Mouse (Mus musculus): Measurements from ENCODE around the gene Mcpt1.
"Not testable (repeated sequence)": the region's sequence is repeated elsewhere in the genome, so short reads cannot be mapped to it uniquely, and the experiment has no call there.

Gene Mcpt1

DNA sequence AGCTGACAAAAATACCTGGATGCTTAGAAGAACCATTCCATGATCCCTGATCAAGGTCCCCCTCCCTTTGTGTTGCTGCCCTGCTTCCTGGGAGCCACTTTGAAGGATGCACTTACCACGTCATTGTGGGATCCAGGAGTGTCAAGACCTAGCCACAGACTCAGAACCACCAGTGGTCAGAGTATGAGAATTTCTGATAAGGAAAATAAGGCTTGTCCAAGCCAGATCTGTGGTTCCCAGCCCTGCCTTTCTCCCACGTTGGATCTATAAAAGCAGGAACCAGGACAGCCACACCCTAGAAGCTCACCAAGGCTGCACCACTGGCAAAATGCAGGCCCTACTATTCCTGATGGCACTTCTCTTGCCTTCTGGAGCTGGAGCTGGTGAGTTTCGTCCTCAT, at the start of gene Mcpt1:
Gene Mcpt1 (plus strand): TSS at position 301 of the 400 bp plus-strand sequence.
- DNase-seq = not testable (repeated sequence)

DNA sequence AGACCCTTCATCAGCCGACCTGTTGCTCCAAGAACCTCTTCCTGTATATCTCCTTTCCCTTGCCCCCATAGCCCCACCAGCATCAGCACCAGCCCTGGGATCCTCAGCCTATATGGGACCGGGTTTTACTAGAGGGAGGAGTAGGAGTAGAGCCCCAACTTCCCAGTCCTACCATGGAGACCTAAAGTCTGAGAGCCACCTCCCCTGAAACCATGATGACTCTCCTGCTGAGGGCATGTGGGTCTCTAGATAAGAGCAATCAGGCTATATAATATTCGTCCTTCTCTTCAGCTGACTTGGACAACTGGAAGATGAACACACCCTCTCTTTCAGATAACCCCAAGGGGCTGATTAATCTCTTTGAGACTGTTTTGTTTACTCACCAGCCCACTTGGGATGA, 30.3 kb upstream of the Mcpt1 start:
- not testable (repeated sequence) for DNase-seq

DNA sequence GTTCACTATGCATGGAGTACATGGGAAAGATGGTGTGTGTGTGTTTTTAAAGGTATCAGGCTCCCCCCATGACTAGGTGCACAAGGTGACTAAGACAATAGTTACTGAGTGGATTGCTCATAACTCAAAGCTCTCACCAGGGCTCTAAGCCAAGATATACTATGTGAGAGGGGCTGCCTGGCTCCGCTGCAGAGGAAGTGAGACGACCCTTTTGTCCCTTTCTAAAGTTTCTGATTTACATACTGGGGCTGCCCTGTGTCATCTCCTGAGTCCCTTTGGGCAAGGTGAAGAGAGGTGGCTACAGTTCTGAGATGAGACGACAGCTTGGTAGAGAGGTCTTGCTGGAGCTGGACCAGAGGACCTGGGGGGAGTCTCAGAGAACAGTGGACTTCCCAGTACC, 4.6 kb upstream of the Mcpt1 start:
- DNase-seq = no peak

DNA sequence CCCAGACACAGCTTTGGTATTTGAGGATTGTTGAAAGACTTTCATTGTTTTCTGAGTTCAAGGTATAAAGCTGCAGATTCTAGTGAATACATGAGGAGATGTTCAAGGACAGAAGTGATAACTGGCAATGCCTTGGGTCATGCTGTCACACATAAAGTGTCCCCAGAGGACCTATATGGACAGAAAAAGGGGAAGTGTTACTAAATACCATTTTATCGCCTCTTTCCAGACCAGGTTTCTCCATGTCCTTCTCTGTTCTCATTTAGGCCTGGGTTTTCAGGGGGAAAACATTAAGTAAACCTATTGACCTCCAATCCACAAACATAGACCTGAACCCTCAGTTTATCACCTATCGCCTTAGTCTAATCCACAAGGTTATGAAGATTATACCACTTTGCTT, 3.8 kb upstream of the Mcpt1 start:
- DNase-seq = no peak

DNA sequence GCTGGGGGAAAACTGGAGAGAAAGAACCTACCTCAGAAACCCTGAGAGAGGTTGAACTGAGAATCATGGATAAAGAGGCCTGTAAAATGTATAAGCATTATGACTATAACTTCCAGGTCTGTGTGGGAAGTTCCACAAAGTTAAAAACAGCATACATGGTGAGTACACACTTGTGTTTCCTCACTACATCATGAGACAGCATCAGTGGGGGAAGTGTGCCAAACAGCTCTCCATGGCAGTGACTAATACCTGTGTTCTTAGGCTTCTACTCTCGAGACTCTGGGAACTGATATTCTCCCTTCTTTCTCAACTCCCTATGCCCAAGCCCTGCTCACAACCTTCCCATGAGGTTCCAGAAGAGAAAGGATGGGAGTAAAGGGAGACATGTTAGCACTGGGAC, 1.7 kb downstream of the Mcpt1 start:
- DNase-seq = no peak

DNA sequence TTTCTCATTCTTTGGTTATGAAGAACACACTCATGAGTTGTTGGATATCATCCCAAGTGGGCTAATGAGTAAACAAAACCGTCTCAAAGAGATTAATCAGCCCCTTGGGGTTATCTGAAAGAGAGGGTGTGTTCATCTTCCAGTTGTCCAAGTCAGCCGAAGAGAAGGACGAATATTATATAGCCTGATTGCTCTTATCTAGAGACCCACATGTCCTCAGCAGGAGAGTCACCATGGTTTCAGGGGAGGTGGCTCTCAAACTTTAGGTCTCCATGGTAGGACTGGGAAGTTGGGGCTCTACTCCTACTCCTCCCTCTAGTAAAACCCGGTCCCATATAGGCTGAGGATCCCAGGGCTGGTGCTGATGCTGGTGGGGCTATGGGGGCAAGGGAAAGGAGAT, 3.5 kb downstream of the Mcpt1 start:
- not testable (repeated sequence) for DNase-seq

DNA sequence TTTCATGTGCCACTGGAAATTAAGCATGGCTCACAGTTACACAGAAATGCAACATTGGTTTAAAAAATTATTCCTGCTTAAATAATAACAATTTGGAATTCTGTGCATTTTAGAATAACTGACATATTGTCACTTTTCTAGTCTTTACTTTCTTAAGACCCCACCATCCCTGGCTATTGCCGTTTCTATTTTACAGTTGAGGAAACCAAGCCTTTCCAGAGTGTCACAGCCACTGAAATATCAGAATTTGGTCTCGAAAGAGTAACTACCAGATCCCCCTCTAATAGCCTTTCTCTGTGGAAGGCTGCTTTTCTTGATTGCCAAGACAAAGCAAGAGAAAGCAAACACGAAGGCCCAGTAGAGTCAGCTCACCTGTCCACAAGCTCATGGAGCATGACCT, 12.6 kb downstream of the Mcpt1 start, which contains the start of gene Mcpt9:
Gene Mcpt9 (minus strand): TSS at position 101 of the 400 bp plus-strand sequence.
- DNase-seq = not testable (repeated sequence)

DNA sequence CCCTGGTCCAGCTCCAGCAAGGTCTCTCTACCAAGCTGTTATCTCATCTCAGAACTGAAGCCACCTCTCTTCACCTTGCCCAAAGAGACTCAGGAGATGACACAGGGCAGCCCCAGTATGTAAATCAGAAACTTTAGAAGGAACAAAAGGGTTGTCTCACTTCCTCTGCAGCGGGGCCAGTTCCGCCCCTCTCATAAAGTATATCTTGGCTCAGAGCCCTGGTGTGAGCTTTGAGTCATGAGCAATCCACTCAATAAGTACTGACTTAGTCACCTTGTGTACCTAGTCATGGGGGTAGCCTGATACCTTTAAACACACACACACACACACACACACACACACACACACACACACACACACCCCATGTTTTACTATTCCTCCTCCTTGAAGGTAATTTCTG, 16.7 kb downstream of the Mcpt1 start:
- DNase-seq = no peak

DNA sequence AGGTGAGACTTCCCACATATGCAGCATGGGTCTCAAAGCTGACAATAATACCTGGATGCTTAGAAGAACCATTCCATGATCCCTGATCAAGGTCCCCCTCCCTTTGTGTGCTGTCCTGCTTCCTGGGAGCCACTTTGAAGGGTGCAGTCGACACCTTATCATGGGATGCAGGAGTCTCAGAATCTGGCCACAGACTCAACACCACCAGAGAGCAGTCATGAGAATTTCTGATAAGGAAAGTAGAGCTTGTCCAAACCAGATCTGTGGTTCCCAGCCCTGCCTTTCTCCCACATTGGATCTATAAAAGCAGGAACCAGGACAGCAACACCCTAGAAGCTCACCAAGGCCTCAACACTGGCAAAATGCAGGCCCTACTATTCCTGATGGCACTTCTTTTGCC, 24.0 kb downstream of the Mcpt1 start, which contains the start of gene Mcpt2:
Gene Mcpt2 (plus strand): TSS at position 250 of the 400 bp plus-strand sequence.
- not testable (repeated sequence) for DNase-seq

DNA sequence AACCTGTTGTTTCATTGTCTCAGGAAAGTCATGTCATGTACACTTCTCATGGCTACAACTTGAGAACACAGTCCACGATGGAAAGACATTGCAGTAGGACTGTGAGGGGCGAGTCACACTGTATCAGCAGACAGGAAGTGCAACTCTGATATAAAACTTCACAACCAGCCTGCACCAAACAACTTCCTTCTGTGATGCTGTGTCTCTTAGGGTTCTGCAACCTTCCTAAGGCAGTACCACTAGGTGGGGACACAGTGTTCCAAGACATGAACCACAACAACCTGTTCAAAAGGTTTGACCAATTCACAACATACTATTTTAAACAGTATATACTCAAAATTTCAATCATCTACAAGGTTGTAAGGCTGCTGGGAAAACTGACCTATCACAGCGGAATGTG, 37.6 kb downstream of the Mcpt1 start:
- DNase-seq = no peak

DNA sequence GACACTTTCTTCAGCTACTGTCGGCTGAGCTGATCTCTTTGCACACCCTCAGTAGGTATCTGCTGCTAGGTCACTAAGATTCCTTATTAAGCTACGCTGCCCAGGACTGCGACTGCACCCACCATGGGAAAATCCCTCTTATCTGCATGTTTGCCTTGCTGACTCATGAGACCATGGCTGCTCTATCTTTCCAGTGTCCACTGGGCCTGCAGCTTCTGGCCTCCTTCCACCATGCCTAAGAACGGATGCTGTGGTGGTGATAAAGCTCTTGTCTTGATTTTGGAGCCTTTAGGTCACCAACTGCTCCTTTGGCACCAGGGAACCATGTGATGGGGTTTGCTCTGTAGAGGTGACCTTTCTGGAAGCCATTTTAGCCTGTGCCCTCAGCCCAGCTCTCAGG, 40.0 kb downstream of the Mcpt1 start:
- DNase-seq = no peak

DNA sequence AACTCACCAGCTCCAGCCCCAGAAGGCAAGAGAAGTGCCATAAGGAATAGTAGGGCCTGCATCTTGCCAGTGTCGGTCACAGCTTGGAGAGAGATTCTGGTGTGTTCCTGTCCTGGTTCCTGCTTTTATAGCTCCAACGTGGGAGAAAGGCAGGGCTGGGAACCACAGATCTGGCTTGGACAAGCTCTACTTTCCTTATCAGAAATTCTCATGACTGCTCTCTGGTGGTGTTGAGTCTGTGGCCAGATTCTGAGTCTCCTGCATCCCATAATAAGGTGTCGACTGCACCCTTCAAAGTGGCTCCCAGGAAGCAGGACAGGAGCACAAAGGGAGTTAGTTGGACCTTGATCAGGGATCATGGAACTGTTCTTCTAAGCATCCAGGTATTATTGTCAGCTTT, 44.4 kb downstream of the Mcpt1 start, which contains the start of gene Mcpt4:
Gene Mcpt4 (minus strand): TSS at position 101 of the 400 bp plus-strand sequence.
- not testable (repeated sequence) for DNase-seq

All from cerebellum, adult 9-10 months (tissue).